Mouse (Mus musculus) lung, postnatal 0 days (tissue): Measurements from ENCODE around the gene Gm20388.

Experiments
- CTCF ChIP-seq: IDR thresholded peaks from 2 replicates; pipeline ENCODE4 v1.5.1; 2016; ENCODE audit warnings: antibody characterized with exemption, mild to moderate bottlenecking
- EP300 ChIP-seq: IDR thresholded peaks from 2 replicates; pipeline ENCODE4 v1.6.1; 2016; ENCODE audit warnings: antibody characterized with exemption, mild to moderate bottlenecking, control low read depth

GRCm38 (mm10) chr8:123334467-123334866, 3423.8 kb downstream of the Gm20388 start:
- no peak for TF ChIP-seq CTCF
- no peak for TF ChIP-seq EP300
